Mouse (Mus musculus) brain, adult 2 months (tissue): Measurements from ENCODE around the gene Rp9.
"Not testable (repeated sequence)": the region's sequence is repeated elsewhere in the genome, so short reads cannot be mapped to it uniquely, and the experiment has no call there.

ENCODE experiments used
- DNase-seq: peaks from one replicate; pipeline ENCODE4 v3.0.0; 2011; ENCODE audit warnings: low read depth, low spot score

The Rp9 gene

DNA sequence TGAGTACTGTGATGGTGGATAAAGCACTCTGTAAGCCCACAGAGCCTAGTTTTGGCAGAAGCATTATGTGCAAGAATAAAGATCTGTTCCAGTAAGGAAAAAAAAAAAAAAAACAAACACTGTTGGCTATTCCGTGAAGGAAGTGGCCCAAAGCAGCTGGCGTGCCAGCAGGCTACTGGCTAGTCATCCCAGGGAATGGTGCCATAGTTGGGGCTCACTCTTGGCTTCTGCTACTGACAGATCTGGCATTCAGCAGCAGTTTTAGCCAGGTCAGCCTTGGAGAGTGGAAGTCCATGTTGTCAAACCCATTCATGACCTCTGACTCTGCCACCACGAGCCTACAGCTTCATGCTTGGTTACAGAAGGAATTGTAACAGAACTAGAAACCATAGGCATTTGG, 7.6 kb downstream of the Rp9 start:
- peak; percentile 98 for DNase-seq

- no peak for DNase-seq
Observed at GRCm38 (mm10) chr9:22457142-22457835, 12.3 kb downstream of the Rp9 start.

- DNase-seq, result no peak
Observed at GRCm38 (mm10) chr9:22455041-22455440, 14.5 kb downstream of the Rp9 start.

GRCm38 (mm10) chr9:22453990-22454389, 15.6 kb downstream of the Rp9 start, which contains the start of gene Gm17545:
Gm17545 (plus strand) TSS chr9:22454290.
- DNase-seq, result not testable (repeated sequence)

DNA sequence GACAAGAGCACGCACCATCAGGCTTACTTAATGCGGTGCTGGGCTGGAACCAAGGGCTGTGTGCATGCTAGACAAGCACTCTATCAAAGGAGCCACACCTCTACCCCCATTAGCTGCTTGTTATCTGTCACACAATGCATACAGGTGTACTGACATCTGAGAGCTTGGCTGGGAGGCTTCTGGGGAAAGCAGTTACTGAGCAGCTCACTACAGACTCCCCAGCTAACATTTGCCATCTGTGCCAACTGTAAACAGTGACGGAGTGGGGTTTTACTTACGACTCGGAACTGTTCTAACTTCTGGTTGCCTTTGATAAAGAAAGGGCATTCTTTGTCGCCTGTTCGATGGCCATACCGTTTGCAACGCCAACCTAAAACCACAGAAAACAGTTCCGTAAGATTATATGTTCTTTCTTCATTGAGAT, 16.0 kb downstream of the Rp9 start:
- DNase-seq, result no peak

DNA sequence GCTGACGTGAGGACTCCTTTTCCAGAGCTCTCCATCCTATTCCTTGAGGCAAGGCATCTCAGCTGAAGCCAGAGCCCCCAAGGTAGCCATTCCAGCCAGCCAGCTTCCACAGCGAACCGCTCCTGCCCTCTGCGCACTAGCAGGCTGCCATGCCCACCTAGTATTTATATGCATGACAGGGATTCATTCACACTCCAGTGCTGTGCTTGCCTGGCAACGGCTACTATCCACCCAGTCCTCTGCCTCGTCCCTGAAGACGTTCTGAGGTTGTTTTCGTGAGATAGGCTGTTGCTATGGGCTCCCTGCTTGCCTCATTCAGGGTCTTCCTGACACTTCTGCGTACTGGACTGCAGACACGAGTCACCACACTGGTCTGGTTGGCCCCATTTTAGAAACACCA, 16.8 kb downstream of the Rp9 start:
- no peak for DNase-seq

- DNase-seq, result peak; percentile 49
Observed at GRCm38 (mm10) chr9:22449209-22449608, 20.3 kb downstream of the Rp9 start.

GRCm38 (mm10) chr9:22448420-22448819, 21.1 kb downstream of the Rp9 start:
- DNase-seq, result no peak

DNA sequence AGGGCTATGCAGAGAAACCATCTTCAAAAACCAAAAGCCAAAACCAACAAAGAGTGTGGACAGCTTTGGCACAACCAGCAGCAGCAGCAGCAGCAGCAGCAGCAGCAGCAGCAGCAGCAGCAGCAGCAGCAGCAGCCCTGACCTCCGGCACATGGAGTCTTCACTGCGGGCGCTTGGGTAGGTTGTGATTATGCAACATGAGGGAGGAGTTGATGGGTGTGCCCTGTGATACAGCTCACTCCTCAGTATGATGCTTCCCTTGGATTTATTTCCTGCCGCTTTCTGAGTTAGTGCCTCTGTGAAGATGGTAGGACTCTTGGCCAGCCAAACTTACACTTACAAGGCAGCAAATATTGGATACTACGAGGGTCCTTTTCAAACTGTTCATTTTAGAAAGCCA, 22.3 kb downstream of the Rp9 start:
- DNase-seq, result peak; percentile 43

DNA sequence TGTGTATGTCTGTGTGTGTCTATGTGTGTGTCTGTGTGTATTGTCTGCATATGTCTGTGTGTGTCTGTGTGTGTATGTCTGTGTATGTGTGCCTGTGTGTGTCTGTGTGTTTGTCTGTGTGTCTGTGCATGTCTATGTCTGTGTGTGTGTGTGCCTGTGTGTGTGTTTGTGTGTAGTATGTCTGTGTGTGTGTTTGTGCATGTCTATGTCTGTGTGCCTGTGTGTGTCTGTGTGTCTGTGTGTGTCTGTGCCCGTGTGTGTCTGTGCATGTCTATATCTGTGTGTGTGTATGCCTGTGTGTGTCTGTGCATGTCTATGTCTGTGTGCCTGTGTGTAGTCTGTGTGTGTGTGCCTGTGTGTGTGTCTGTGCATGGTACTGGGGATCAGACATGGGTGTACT, 24.4 kb downstream of the Rp9 start:
- DNase-seq, result no peak

GRCm38 (mm10) chr9:22443157-22443556, 26.4 kb downstream of the Rp9 start:
- DNase-seq, result no peak

- no peak for DNase-seq
Observed at GRCm38 (mm10) chr9:22438826-22439225, 30.7 kb downstream of the Rp9 start.

DNA sequence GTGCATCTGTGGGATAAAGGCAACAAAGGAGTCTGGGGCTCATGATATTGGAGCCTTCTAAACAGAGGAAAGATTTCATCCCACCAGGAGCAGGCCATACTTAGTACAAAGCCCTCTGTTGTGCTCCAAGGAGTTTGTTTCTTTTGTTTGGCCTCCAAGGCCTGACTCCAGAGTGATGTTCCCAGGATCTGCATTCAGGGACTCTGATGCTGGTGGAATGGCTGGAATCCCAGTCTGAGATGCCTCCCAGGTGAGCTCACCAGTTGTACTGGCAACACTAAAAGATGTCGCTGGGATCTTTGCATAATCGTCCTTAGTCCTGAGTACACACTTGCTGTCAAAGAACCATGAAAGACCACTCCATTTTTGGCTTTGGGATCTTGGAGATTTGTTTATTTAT, 35.4 kb downstream of the Rp9 start:
- no peak for DNase-seq

DNA sequence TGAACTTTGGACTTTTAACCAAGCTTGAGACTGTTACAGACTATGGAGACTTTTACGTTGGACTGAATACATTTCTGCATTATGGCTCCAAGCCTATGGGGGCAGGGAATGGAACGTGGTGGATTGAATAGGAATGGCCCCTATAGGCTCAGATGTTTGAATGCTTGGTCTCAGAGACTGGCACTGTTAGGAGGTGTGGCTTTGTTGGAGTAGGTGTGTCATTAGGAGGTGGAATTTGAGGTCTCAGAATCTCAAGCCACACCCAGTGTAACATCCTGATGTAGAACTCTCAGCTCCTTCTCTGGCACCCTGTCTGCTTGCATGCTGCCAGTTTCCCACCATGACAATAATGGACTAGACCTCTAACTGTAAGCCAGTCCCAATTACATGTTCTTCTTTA, 36.3 kb downstream of the Rp9 start:
- no peak for DNase-seq

DNA sequence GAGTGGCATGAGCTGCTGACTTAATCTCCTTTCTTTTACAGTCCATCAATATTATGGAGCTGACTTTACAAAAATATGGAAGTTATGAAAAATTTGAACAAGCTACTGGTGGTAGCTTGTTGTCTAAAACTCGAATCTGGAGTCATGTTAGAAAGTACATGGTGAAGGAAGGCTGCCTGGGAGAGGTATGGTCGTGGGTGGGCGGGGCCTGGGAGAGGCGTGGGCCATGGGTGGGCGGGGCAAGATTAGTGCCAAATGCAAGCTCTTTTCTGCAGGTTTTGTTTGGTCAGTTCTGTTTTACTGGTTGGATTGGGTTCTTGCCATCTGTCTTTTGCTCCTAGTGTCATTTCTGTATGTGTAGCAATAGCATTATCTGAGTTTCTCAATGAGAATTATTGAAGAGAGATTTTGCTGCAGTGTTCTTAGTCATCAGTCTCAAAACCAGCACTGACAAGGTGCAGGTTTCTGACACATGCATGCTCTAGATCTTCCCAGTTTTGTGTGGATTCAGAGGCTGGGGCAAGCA, 39.2 kb downstream of the Rp9 start:
- no peak for DNase-seq

DNA sequence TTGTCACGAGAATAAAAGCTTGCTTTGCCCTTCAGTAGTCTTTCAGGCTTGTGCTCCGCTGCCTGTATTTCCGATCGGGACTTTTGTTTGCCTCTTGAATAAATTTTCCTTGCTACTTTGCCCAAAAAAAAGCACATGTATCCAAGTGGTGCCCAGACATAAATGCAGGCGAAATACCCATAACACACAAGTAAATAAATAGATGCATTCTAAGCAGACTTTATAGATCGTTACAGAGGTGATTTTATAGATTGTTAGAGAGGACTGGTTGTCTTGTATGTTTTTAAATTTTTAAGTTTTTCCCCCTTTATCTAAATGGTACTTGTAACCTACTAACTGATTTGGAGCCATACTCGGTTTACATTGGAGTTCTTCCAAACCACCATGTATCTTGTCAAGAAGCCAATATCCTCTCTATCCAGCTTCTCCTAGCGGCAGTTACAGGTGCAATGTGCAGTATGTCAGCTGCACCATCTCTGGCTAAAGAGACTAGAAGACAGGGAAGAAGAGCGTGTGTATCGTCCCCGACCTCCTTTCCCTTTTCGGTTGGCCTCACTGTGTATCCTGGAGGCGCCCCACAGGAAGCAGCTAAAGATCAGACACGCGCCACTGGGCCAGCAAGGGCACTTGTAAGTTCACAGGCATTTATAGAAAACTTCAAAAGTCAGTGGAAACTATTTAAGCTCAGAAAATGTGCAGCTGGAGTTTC, 39.9 kb downstream of the Rp9 start:
- DNase-seq, result peak; percentile 72

DNA sequence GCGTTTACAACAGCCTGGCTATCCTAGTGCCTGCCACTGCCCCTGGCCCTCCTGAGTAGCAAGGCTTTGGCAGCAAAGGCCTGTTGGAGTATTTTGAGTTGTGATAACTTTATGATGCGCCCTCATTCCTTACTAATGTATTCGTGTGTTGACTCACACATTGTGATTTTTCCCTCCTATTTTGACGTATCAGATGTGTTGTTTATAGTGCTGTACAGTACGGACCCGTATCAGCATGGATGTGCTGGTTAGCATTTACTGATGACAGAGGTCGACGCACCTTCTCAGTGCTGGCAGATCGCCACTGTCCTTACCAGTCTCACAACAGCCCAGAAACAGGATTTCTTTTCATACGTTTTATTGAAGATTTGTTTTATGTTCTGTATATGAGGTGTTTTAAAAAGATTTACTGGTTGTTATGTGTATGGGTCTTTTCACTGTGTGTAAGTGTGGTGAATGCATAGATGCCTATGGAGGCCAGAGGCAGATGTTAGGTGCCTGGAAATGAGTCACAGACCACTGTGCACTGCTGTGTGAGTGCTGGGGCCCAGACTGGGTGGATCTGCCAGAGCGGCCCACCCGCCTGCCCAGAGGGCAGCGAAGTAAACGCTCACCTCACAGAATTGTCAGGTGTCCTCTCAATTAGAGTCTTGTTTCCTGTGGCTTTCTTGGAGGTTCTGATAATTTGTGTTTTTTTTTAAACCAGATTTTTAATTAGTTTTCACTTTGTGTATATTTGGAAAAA, 40.7 kb downstream of the Rp9 start:
- DNase-seq, result no peak

- DNase-seq, result no peak
Observed at GRCm38 (mm10) chr9:22428028-22428665, 41.4 kb downstream of the Rp9 start.

DNA sequence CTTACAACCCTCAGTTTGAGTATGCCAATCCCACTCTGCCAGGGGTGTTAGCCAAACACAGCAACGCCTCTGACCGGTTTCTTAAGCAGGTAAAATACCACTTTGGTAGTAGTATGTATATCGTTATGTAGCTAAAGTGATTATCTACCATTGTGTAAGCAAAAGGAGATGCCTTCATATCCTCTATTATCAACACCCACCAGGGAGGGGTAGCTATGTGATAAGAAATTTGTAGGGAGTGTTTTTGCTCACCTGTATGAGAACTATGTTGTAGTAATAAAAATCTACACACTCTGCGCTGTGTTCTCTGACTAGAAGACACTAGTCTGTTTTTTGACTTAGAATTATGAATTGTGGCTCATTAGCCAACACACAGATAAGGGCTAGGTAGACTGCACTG, 44.8 kb downstream of the Rp9 start:
- no peak for DNase-seq

DNA sequence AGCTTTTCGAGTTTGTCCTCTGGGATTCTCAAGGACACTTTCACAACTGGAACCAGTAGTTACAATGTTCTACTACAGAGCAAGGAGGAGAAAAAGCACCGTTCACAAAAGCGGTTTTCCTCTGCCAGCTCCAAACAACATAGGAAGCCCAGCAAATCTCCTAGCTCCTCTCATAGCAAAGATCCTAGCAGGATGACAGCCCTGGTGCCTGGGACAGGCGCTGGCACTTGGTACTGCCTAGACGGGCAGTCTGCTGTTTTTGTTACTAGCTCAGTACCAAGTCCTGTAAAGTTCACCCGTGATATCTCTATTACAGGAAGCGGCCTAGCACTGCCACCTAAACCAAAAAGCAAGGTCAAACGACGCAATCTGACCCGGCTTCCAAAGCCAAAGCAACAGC, 45.3 kb downstream of the Rp9 start:
- no peak for DNase-seq

GRCm38 (mm10) chr9:22423507-22423906, 46.0 kb downstream of the Rp9 start:
- DNase-seq, result no peak

GRCm38 (mm10) chr9:22422559-22422958, 47.0 kb downstream of the Rp9 start:
- DNase-seq, result no peak
